Mouse (Mus musculus): ENCODE data around the gene Egln3.

Gene Egln3

DNA sequence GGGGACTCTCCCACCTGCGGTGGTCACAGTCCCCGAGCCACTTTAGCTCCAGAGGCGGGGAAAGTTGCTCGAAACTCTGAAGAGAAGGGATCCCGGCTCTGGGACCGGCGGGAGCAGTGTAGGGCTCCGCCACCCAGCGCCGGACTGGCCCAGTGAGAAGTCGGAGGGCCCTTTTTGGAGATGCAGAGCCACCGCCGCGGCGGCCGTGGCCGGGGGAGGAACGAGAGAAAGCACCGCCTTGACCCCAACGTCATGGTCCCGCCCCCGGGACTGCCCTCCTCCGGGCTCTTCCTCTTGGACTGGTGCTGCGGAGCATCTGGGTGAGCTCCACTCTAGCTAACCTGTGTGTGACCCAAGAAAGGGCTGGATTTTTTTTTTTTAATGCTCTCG lies at the start of gene Egln3:
Gene Egln3, minus strand, starts transcription at position 205 of the 390 bp plus-strand sequence.
- DNase-seq (ENCODE audit: low read depth, low spot score) = peak; percentile 84

DNA sequence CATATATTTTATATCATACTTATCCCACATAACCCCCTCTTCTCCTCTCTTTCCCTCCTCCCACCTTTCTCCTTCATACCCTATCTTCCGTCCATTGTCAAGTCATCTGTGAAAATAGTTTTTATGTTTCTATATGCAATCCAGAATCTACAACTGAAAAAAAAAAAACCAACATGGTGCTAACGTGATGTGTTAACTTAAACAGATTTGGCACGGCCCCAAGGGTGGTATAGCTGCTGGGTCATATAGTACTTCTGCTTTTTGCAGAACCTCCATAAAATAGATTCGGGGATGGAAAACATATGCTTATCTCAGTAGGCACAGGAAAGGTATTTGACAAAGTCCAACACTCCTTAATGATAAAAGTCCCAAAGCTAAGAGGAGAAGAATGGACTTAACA lies 49.8 kb upstream of the Egln3 start:
- no peak for DNase-seq (ENCODE audit: low read depth, low spot score)

DNA sequence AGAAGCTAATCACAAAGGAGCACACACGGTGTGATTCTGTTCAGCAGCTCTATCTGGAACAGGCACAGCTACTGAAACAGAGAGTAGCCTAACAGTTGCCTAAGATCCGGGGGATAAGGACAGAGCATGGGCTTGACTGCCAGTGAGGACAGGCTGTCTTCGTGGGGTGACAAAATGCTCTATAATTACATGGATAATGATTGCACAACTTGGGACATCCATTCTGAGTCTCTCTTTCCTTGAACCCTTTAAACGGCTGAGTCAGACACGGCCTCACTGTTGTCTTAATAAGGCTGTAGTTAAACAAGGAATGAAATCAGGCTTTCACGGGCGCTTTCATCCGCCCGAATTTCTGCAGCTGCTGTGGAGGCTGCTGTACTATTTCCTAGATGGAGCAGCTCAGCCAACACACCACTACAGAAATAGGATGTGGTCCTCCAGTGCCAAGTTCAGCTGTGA lies 48.3 kb upstream of the Egln3 start:
- DNase-seq (ENCODE audit: low read depth, low spot score) = no peak

DNA sequence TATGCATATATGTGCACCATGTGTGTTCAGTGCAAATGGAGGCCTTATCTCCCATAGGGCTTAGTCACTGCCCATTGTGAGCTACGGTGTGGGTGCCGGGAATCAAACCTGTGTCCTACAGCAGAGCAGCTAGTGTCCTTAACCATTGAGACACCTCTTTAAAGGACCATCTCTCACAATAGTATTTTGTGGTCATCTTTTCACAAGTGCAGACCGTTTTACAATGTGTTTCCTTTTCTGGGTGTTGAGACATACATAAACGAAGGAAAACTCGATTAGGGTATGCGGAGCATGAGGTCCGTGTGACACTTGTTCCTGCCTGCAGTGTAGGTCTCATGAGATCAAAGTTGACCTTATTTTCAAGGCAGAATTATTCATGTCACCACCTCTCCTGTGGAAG lies 44.2 kb upstream of the Egln3 start:
- DNase-seq (ENCODE audit: low read depth, low spot score) = no peak

DNA sequence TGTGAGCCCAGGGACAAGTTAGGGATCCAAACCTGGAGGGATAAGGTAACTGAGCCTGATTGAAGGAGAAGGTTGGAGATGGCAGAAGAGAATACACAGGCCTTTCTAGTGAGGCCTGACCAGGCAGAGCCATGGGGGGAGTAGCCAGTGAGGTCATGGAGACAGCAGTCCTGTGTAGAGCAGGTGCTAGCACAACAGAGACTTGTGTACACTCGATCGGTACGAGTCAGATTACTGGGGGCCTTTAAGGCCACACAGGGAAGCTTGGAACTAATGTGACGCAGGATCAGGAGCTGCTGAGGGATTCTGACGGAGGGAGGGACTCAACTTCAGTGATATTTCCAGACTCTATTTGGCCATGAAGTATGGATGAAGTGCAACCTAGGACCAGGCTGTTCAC lies 39.5 kb upstream of the Egln3 start:
- no peak for DNase-seq (ENCODE audit: low read depth, low spot score)

DNA sequence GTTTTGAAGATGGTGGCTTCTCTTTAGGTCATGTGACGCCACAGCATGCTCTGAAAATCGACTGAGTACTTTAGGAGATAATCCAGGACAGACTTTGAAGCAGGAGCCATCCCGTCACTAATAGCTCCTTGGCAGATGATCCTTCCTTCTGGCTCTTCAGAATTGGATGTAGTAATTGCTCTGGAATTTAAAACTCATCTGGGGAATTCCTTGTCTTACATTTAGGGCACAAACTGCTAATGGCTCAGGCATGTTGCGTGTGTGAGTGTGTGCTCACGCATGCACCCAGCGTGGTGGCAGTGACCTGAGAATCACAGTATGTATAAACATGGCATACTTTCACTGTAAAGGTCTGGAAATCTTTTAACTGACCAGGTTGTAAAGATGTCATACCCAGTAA lies 38.3 kb upstream of the Egln3 start:
- no peak for DNase-seq (ENCODE audit: low read depth, low spot score)

DNA sequence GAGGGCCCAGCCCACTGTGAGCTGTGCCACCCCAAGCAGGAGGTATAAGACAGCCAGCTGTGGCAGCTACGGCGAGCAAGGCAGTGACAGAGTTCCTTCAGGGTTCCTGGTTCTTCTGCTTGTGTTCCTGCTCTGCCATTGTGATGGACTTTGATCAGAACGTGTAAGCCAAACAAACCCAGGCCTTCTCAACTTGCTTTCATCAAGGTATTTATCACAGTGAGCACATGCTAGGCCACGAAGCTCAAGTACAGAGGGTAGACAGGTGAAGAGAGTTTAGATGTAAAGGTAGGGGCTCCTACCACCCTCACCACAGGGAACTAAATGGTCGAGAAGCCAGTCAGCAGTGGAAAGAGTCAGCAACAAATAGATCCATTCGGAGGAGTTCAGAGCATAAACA lies 30.1 kb upstream of the Egln3 start:
- DNase-seq (ENCODE audit: low read depth, low spot score) = no peak

DNA sequence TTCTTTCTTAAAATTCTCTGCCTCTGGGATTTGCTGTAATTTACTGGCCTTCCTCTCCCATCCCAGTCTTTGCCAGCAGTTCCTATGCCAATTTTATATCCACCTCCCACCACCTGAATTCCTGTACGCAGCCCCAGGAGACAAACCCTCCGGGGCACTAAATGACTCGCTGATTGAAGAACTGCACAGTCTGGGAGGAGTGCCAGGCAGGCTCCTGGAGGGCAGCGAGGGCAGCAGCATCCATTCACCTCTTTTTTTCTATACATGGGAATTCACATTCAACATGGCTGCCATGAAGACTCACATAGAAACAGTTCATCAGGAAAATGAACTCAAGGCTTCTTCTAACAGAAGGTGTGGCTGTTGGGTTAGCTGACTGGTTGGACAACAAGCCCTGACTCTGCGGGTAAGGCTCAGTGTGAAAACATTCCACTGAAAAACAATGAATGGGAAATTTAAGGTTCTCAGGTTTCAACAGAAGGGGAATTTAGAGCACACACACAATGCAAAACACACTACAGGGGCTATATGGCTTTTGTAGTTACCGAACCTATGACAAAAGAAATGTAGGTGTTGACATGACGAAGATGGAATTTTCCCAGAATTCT lies 29.4 kb upstream of the Egln3 start:
- DNase-seq (ENCODE audit: low read depth, low spot score) = no peak

DNA sequence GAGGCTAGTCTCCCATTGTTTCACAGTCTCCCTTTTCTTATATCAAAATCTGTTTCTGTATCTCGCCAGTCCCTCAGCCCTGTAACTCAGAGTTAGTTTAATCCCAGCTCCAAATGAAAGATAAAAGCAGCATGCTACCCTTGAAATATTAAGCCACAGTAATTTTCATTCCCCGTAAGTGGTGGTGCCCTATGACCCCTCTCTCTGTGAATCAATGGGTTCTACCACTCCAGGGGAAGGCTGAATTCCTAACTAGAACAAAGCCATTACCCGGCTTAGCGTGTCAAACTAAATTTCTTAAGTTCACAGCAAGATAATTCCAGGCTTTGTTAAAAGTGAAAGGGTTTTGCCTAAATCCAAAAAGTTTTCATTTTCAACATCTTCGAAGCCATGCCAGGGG lies 28.8 kb upstream of the Egln3 start:
- DNase-seq (ENCODE audit: low read depth, low spot score) = no peak

DNA sequence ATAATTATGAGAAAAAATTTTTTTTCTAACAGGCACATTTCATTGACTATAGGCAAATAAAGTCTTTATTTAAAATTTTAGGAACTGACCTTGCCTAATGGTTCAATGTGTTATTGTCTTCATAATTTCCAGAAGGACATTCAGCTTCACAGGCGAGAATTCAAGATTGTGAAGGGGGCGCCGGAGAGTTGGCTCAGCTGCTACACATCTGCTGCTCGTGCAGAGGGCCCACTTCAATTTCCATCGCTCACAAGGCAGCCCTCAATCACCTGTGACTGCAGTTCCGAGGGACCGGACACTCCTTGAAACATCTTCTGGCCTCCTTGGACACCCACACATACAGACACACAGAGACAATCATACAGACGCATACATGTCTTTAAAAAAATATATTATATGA lies 23.9 kb upstream of the Egln3 start:
- no peak for DNase-seq (ENCODE audit: low read depth, low spot score)

DNA sequence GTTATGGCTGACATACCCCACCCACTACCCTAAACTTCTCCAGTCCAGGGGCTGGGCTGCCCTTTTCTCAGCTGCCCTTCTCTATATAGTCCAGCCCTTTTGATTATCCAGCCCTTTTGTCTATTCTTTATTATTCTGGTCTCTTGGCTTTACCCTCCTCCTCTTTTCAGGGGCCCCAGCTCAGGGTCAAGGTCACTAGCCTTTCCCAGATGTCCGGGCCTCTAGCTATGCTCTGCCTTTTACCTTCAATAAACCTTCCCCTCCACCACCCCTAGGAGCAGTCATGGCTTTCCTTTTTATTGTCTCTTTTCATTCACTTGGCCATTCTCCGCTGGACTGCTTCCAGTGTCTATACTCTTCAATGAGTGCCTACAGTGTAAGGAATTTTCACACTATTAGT lies 22.7 kb upstream of the Egln3 start:
- no peak for DNase-seq (ENCODE audit: low read depth, low spot score)

DNA sequence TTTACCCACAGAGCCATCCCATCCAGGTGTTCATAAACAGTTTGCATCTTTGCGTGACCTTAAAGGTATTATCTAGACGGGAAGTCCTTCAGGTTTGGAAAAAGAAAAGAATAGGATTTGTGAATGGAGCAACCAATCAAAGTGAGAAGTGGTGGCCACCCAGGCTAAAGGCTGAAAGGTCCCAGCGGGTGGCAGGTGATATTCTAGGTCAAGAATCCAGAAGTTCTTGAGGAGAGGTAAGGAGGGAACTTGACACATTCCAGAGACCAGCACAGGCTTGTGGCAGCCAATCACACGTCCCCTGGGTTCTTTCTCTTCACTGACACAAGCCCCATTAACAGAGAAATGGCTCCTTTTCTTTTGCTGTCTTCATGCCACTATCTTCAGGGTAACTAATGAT lies 21.9 kb upstream of the Egln3 start:
- no peak for DNase-seq (ENCODE audit: low read depth, low spot score)

DNA sequence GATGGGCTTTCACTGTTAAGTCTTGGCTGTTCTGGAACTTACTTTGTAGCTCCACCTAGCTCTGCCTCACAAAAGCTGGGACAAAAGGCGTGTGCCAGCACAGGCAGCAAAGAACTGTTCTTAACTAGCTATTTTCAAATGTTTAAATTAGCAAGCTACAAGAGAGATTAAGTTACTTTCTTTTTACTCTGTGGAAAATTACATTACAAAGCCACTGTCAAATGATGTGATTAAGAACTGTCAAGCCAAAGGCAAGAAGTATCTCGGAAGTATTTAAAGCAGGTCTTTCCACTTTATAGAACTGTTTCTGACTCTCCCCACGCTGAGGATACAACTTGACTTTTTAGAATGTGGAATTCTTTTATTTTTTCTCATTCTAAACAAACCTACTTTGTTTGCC lies 21.4 kb upstream of the Egln3 start:
- DNase-seq (ENCODE audit: low read depth, low spot score) = no peak

DNA sequence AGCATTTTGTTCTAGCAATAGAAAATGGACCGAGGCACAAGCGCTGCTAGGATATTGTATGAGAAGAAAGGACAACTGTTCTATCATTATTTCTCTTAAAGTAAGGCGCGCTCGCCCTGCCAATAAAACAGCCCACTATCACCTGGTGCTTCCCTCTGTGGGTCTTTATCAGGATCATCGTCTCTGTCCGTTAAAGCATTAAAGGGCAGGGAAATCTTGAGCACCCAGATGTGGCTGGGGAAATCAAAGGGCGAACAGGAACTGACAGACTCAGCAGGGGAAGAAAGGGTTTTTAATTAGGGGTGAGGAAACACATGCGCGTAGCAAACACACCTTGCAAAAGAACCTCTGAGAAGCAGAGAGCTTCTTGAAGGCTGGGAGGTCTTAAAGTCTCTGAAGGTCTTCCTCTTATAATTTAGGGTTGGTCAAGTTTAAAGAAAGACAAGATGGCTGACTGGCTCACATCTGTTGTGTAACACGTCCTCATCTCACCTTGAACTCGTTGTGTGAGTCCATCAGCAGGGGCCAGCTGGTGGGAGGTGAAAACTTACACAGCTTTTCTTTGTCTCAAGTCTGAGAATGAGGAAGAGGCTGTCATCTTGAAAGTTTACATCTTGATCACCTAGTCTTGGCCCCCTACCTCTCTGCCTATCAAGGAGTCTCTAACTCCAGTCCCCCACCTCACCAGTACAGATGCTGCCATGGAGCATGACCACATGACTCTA lies 18.5 kb upstream of the Egln3 start:
- no peak for DNase-seq (ENCODE audit: low read depth, low spot score)

DNA sequence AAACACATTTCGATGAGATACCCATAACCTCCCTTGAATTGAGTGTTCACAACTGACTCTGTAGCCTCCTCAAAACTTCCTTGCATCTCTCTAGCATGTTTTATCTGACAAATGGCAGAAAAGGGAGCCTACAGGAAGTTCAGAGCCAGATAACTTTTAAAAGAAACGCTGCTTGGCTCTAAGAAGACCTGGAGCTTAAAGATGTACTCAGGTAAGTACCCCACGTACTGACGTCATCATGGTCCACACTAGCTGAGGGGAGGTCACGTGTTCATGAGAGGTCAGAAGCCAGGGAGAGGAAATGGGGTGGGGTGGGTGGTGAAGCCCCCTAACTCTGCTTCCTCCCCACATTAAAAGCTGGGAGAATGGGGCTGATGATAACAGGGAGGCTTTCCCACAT lies 13.0 kb upstream of the Egln3 start:
- no peak for DNase-seq (ENCODE audit: low read depth, low spot score)

DNA sequence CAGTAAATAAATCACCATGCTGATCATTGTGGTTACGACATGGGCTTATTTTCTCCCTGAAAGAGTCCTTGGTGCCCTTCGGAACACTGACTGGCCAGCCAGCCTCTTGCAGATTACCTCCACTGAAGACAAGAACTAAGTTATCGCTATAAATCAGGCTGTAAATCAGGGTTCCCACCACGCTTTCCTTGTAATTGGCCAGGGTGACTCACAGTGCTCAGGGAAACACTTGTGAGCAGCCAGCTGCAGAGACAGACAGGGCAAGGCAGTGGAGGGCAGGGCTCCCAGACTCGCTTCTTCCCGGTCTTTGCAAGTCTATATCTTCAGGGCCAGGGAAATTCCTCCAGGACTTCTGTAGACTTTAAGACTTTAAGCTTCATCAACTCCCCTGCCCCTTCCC lies 10.8 kb upstream of the Egln3 start:
- no peak for DNase-seq (ENCODE audit: low read depth, low spot score)

DNA sequence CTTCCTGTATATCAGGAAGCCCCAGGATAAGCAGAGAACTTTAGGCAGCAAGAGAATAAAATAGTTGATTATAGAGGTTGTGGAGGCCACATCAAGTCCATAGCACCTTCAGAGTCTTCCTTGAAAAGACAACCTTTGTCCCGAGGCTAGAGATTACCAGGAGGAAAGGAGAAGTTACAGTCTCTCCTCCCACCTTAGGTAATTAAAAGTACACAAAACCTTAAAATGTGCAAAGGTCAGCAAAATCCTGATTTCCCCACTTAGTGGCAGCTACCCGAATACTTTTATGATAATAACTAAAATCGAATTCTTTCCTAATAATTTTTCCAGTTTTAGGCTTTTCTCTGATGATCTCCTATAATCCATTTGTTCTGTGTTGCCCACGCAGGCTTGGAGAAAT lies 10.2 kb upstream of the Egln3 start:
- DNase-seq (ENCODE audit: low read depth, low spot score) = no peak

DNA sequence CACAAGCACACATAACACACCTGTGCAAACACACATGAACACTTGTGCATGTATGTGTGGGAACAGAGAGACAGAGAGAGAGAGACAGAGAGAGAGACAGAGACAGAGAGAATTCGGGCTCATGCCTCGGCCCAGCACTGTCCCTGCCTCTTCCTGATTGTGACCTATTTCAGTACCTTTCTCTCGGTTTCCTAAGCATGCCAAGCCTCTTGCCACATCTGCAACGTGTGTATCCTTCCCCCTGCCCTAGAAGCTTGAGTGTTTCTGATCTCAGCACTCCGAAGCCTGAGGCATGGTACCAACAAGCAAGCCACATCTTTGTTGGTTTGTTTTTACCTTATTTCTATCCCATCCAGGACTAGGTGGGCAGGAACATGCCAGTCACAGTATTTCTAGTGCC lies 9.6 kb upstream of the Egln3 start:
- no peak for DNase-seq (ENCODE audit: low read depth, low spot score)

DNA sequence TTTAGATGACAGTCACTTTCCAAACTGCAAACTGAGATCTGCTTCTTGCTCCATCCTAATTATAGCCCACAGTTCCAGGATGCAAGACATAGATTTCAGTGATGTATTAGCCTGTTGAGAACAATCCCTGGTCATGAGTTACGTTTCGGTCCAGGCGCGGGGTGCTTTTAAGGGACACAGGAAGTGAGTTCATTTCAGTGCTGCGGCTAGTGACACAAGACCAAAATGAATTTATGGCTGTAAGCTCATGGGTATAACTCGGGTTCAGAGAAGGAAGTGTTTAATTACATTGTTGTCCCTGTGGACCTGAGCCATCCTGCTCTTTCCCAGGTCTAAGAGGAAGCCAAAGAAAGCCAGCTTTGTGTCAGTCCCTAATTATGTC lies 5.5 kb upstream of the Egln3 start:
- no peak for DNase-seq (ENCODE audit: low read depth, low spot score)

DNA sequence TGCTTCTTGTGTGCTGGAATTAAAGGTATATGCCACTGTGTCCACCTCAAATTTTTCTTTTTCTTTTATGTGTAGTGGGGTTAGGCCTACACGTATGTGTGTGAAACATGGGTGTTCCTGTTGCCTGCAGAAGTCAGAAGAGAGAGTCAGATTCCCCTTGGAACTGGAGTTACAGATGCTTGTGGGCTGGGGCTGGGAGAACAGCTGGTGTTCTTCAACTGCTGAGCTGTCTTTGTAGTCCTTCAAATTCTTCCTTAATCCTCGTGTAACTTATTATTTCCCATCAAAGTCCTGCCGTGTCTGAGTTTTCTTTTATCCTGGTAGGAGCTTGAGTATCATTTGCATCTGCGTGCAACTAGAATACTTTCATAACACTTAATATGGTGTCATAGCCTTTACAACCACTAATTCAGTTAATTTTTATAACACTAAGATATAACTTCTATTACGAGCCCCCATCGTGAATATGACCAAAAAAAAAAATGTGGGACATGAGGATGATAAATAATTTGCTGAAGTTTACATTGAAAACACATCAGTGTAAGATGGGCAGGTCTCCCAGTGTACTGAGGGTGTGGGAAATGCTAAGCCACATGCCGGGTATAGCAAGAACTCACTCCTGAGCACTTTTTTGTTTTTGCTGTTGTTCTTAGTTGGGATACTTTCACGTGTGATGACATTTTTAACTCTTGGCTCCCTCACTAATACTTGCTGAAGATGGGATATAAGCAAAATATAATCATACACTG lies 4.9 kb upstream of the Egln3 start:
- no peak for DNase-seq (ENCODE audit: low read depth, low spot score)

DNA sequence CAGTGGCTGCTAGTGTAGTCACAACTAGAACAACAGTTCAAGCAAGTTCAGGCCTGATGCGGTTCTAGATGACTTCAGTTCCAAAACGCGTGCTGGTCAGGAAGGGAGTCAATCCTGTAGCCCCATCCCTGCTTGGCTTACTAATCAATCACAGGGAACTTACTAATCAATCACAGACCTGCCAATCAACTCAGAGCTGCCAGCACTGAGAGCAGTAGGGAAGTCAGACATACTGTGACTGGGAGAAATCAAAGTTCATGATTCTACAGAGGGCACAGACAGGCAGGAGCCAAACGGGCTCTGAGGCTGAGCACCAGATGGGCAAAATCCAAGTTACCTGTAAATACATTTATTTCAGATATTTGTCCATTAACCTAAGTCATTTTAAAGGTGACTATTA lies 2.1 kb upstream of the Egln3 start:
- DNase-seq (ENCODE audit: low read depth, low spot score) = no peak

DNA sequence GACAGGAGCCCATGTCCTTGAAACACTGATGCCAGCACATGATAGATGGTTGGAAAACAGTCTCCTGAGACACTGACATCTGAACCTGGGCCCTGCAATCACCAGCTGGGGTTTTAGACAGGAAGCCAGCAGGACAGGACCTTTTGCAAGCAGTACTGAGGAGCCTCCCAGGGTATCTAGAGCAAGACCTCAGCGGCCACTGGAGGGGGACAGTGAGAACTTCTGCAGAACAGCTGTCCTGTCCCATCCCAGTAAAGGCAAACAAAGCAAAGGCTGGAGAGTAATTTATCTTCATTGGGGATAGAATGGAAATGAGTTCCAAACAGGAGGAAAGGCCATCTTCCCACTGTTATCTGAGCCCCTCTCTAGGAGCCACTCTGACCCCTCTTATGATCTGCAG lies 1.5 kb upstream of the Egln3 start:
- peak; percentile 39 for DNase-seq (ENCODE audit: low read depth, low spot score)
